Mouse (Mus musculus) C2C12 (cell line): ENCODE measurements at regions not wholly inside any gene's neighbourhood (a gene's known extent, or its start where the extent isn't known, plus 50 kb on each side); places are given as distances from the start of the nearest gene placed in this dataset.

ENCODE experiments used
- H3K27me3 ChIP-seq: one replicate; pipeline ENCODE4 v1.6.1; 2011; ENCODE audit not compliant: control insufficient read depth, insufficient read depth, insufficient read length
- H3K36me3 ChIP-seq: one replicate; pipeline ENCODE4 v1.6.1; 2011; ENCODE audit not compliant: control insufficient read depth, insufficient read depth
- H3K4me3 ChIP-seq: one replicate; pipeline ENCODE4 v1.5.1; 2011; ENCODE audit warnings: mild to moderate bottlenecking, control low read depth; ENCODE audit not compliant: poor library complexity, insufficient read depth, severe bottlenecking
- H3K79me2 ChIP-seq: one replicate; pipeline ENCODE4 v1.6.1; 2011; ENCODE audit not compliant: control insufficient read depth, insufficient read depth
- H3K79me3 ChIP-seq: one replicate; pipeline ENCODE4 v1.6.1; 2011; ENCODE audit warnings: low read depth, control low read depth
- H3ac ChIP-seq: one replicate; pipeline ENCODE3; 2011; ENCODE audit warnings: low read depth; ENCODE audit not compliant: control insufficient read depth, insufficient read length
- CEBPB ChIP-seq: IDR thresholded peaks from one replicate; pipeline ENCODE4 v1.6.1; 2011; ENCODE audit warnings: low read depth, mild to moderate bottlenecking, control low read depth, moderate library complexity
- CTCF ChIP-seq: IDR thresholded peaks from one replicate; pipeline ENCODE4 v1.5.1; 2011; ENCODE audit not compliant: control insufficient read depth, insufficient read depth, insufficient read length
- FOSL1 ChIP-seq: IDR thresholded peaks from one replicate; pipeline ENCODE4 v1.8.0; 2011; ENCODE audit warnings: mild to moderate bottlenecking, low read length; ENCODE audit not compliant: poor library complexity, insufficient read depth, severe bottlenecking
- MAX ChIP-seq: IDR thresholded peaks from one replicate; pipeline ENCODE4 v1.6.1; 2011; ENCODE audit warnings: mild to moderate bottlenecking, control low read depth
- MYOD1 ChIP-seq: IDR thresholded peaks from one replicate; pipeline ENCODE4 v1.6.1; 2011; ENCODE audit warnings: low read depth; ENCODE audit not compliant: control insufficient read depth, insufficient read length
- MYOG ChIP-seq: IDR thresholded peaks from one replicate; pipeline ENCODE4 v1.6.1; 2011; ENCODE audit not compliant: control insufficient read depth, insufficient read length; ENCODE audit errors: extremely low read depth
- USF1 ChIP-seq: IDR thresholded peaks from one replicate; pipeline ENCODE4 v1.6.1; 2011; ENCODE audit warnings: low read depth, mild to moderate bottlenecking, control low read depth, moderate library complexity

- Histone ChIP-seq H3K4me3 (no peak overlapping the region), H3K79me3 (no peaks in the 10 kb centered on the region), H3K27me3 (no peaks in the 10 kb centered on the region), H3ac (no peak overlapping the region), H3K36me3 (no peaks in the 10 kb centered on the region), H3K79me2 (no peaks in the 10 kb centered on the region)
- TF ChIP-seq FOSL1 (no peak), MYOD1 (no peak), MAX (no peak), MYOG (no peak), CTCF (no peak), CEBPB (no peak)
Observed at GRCm38 (mm10) chr16:92982934-92983333, 157.0 kb upstream of the Runx1 start.

DNA sequence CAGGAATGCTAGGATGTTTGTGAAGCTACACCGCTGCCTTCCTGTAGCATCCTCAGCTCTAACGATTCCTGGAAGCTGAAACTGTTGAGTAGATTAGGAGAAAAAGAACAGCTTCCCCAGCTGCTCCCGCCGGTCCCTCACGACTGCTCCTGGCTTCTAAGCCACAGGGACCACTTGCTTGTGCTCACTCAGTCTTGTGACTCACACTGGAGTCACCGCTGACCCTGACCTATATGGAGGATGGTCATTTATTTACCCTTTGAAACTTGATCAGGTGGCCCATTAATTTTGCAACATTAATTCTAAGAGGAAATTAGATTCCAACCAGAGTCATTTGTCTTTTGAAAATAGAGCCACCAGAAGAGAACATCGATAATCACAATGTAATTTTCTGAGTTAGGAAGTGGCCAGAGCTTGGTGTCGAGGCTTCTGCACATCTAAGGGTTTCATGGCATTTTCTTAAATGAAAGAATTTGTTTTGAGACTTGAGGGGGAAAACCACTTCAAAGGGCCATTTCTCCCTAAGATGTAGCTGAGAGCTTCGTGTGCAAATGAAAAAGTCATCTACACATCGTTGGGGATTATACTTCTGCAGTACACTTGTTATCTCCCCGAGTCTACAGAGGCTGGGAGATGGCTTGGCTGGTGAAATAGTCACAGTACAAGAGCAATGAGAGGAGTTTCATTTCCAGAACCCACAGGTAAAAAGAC, 153.8 kb upstream of the Runx1 start:
- Histone ChIP-seq H3K79me2 (no peaks in the 10 kb centered on the region), H3ac (peak overlapping the region; percentile 8), H3K27me3 (no peaks in the 10 kb centered on the region), H3K4me3 (no peak overlapping the region), H3K79me3 (no peaks in the 10 kb centered on the region), H3K36me3 (no peaks in the 10 kb centered on the region)
- TF ChIP-seq CTCF (no peak), FOSL1 (peak; percentile 95), CEBPB (peak; percentile 48), MYOD1 (peak; percentile 89), MYOG (no peak), USF1 (peak; percentile 44), MAX (no peak)

- Histone ChIP-seq H3K4me3 (no peak overlapping the region), H3ac (no peak overlapping the region), H3K79me2 (no peaks in the 10 kb centered on the region), H3K36me3 (no peaks in the 10 kb centered on the region), H3K79me3 (no peaks in the 10 kb centered on the region), H3K27me3 (no peaks in the 10 kb centered on the region)
- TF ChIP-seq USF1 (no peak), MYOD1 (no peak), FOSL1 (no peak), CEBPB (no peak), MAX (no peak), MYOG (no peak), CTCF (no peak)
Observed at GRCm38 (mm10) chr16:92976097-92976496, 150.1 kb upstream of the Runx1 start.

DNA sequence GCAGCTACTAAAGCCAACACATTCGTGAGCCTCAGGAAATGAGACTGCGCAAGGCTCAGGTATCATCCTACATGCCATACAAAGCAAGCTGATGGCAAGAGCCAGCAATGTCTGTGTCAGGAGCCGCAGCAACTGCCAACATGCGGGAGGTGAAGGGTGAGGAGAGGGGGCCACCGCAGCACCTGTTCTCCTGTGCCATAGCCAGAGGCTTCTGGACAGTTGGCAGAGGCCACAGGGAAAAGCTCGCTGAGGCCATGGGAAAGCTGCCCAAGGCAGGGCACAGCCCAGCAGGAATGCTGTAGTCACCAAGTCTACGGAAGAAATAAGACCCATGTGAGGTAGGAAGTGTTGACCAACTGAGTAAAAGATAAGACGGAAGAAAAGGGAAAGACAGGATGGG, 149.1 kb upstream of the Runx1 start:
- no peak overlapping the region for H3ac ChIP-seq
- no peaks in the 10 kb centered on the region for H3K27me3 ChIP-seq
- H3K4me3 ChIP-seq, result no peak overlapping the region
- TF ChIP-seq MYOD1, result peak; percentile 83
- TF ChIP-seq FOSL1, result no peak
- H3K79me2 ChIP-seq, result no peaks in the 10 kb centered on the region
- H3K36me3 ChIP-seq, result no peaks in the 10 kb centered on the region
- no peaks in the 10 kb centered on the region for H3K79me3 ChIP-seq

DNA sequence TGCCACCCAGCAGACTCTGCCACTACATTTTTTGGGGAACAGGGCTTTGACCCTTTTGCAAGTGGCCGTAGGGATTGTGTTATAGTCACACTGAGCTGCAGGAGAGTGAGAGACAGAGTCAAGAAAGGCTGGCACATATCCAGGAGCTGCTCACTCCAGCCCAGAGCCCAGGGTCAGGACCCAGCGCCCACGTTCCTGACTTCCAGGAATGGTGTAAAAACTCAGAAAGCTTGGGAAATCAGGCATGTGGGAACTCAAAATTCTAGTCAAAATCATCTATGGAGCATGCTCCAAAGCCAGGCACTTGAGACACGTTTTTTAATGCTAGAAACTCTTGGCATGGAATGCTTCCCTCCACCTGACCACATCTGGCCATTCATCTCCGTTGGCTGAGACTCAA, 146.7 kb upstream of the Runx1 start:
- no peak for TF ChIP-seq MYOD1
- no peak for TF ChIP-seq CEBPB
- Histone ChIP-seq H3ac (no peak overlapping the region), H3K79me3 (no peaks in the 10 kb centered on the region), H3K79me2 (no peaks in the 10 kb centered on the region), H3K27me3 (no peaks in the 10 kb centered on the region), H3K36me3 (no peaks in the 10 kb centered on the region), H3K4me3 (no peak overlapping the region)

DNA sequence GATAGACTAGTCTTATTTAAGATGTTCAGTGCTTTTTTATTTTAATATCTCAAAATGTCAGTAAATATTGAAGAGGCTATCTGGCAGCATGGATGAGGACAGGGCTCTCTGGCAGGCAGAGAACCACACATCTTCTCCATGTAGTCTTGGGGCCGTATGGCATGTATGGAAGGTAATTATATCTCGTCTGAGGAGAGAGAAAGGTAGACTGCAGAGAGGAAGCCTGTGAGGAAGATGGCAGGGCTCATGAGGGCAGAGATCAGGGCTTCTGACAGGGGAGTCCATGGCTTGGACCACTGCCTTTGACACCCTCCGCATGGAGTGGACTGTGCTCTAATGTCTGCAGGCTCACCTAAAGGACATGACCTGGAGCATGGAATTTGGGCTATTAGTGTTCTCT, 146.0 kb upstream of the Runx1 start:
- H3K4me3 ChIP-seq, result no peak overlapping the region
- no peaks in the 10 kb centered on the region for H3K79me2 ChIP-seq
- no peak for TF ChIP-seq MYOG
- TF ChIP-seq CTCF, result no peak
- no peak for TF ChIP-seq FOSL1
- TF ChIP-seq MYOD1, result no peak
- no peak for TF ChIP-seq MAX
- H3K36me3 ChIP-seq, result no peaks in the 10 kb centered on the region
- H3K79me3 ChIP-seq, result no peaks in the 10 kb centered on the region
- H3ac ChIP-seq, result no peak overlapping the region
- H3K27me3 ChIP-seq, result no peaks in the 10 kb centered on the region
